Mouse (Mus musculus) brain, embryonic 14.5 days (tissue): ENCODE measurements around the gene Cfap61.

Experiments
- CTCF ChIP-seq: fragments of 200-500 bp; IDR thresholded peaks from 2 replicates; pipeline ENCODE4 v1.5.1; 2012; ENCODE audit warnings: inconsistent platforms, mild to moderate bottlenecking, moderate library complexity, borderline replicate concordance; ENCODE audit not compliant: insufficient read depth, insufficient read length; ENCODE audit errors: extremely low read depth
- POLR2A ChIP-seq: fragments of 200-500 bp; IDR thresholded peaks from 2 replicates; pipeline ENCODE4 v1.6.1; 2012; ENCODE audit warnings: mild to moderate bottlenecking, inconsistent platforms, borderline replicate concordance; ENCODE audit not compliant: poor library complexity, insufficient read depth, insufficient read length, severe bottlenecking; ENCODE audit errors: extremely low read depth

- no peak for TF ChIP-seq POLR2A
- no peak for TF ChIP-seq CTCF
Measured at GRCm38 (mm10) chr2:146258736-146259469, 324.3 kb downstream of the Cfap61 start.
